Mouse (Mus musculus) spleen, postnatal 14 days (tissue): ENCODE data around the gene Dlgap1.

Source experiments
- DNase-seq, 2 experiments: peaks; one replicate each; pipeline ENCODE4 v3.0.0; 2021 to 2022; ENCODE audit warnings: low spot score in 2 of 2

Dlgap1 gene

DNA sequence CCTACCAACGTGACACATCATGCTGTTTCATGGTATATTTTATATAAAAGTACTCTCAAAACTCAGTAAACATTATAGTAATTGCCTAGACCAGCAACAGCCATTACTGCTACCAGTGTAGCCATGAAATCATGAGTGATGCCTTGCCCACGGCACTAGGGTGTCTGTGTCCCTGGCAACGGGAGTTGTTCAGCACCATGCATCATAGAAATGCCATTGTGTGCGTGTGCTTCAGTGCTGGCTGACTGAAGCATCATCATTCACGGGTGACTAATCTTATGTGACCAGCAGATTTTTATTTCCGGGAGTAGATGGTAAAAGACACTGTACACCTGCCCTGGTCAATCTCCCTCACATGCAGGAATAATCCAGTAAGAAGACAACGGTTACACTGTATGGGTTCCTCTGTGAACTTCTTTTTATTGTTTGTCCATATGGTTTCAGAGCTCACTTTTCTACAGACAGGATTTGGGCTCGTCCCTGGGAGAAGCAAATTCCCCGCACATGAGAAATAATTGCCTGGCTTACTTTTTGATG is 203.7 kb downstream of the Dlgap1 start:
- no peak for DNase-seq

DNA sequence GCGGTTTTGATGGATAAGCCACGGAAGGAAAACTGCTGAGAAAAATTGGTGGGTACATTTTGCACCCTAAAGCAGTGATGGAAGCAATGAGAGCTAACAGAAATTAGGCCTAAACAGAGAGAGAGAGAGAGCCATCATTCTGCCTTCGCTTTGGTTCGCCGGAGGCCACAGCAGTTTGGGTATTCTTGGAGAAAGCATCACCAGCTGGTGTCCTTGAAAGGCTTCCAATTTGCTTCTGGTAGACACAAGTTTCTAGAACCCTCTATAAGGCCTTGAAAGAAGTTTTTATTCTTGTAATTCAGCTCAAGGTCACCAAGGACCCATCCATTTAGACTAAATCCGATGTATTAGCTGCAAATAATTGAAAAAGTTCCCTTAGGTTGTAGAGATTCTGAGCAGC is 205.0 kb downstream of the Dlgap1 start:
- DNase-seq, result no peak

DNA sequence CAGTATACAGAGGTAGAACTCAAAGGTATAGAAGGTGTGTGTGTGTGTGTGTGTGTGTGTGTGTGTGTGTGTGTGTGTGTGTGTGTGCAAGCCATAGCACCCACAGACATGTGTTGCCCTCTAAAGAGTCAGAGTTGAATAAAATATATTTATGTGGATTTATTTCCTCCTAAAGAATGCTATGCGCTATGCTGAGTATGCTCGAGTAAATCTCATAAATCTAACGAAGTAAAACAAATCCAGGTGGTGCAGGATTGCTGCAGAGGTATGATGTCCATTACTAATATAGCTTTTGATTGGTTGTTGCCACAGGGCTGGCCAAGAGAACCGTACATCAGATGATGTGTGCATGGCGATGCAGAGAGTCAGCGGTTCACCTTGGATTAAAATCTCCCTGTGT is 222.4 kb downstream of the Dlgap1 start:
- no peak for DNase-seq

- DNase-seq, result no peak
Measured at GRCm38 (mm10) chr17:70222891-70223290, 254.0 kb downstream of the Dlgap1 start.

DNA sequence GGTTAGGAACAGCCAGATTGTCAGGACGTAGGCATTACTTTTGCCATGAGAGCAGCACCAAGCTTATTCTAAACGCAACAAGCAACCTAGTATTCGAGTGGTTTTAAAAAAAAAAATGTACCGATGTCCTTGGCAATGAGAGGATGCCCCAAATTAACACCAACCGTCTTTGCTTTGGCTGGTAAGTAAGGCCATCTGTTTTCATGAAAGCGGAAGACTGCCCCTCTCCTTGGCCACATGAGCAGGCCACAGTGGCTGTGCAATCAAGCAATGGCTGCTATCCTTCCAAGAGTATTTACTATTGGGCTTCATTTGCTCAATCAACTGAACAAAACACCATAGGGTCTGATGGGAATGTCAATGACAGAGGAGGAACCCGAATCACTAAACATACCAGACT is 278.5 kb downstream of the Dlgap1 start:
- DNase-seq, result no peak

- DNase-seq, result no peak
Measured at GRCm38 (mm10) chr17:70248250-70248649, 279.4 kb downstream of the Dlgap1 start.

GRCm38 (mm10) chr17:70252476-70252875 is 283.6 kb downstream of the Dlgap1 start:
- no peak for DNase-seq

DNA sequence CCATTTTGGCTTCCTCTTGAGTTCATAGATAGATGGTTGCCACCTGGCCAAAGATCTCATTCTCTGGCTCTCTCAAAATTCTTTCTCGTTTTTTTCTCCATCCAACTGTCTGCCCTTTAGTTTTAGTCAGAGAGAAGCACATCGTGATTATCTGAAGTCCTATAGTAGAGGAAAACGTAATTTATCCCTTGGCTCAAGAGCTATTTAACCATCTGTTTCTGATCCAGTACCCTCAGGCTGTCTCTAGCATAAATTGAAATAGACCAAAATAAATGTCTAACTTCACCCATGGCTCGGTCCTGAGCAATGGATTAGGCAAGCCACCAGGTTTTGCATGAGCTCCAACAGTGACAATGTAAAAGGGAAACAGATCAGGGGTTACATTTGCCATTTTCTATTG is 287.5 kb downstream of the Dlgap1 start:
- DNase-seq, result no peak

DNA sequence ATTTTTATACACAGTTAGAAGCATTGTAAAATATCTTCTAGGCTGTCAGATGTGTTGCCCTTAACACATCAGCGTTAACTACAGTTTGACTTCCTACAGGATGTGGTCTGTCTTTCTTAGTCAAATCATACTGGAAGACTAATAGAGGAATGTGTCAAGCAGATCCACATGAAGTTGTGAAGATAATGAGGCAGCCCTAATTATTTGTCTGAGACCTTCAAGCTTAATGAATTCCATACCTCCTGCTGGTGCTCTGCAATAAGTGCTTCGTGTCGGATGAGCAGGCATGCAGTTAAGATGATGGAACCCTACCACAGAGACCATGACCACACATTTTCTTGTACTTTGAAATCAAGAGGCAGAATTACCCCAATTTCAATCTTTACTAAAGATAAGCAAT is 294.3 kb downstream of the Dlgap1 start:
- DNase-seq, result no peak

- DNase-seq, result no peak
Measured at GRCm38 (mm10) chr17:70272125-70272524, 303.3 kb downstream of the Dlgap1 start.

DNA sequence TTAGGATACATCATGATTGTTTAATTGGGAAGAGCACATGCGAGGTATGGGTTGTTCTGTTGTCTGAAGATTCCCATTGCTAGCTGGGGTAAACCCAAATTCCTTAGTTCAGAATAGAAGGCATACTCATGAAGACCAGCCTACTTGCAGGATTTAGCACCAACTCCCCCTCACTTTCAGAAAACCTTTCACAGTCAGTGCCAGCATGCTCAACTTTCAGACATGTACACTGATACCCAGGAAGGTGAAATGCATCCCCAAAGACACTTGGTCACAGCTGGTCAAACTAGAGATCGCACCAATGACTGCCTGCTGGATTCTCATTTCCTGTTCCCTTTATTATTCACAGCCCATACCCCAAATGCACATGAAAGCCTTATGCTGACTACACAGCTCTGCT is 318.8 kb downstream of the Dlgap1 start:
- no peak for DNase-seq

DNA sequence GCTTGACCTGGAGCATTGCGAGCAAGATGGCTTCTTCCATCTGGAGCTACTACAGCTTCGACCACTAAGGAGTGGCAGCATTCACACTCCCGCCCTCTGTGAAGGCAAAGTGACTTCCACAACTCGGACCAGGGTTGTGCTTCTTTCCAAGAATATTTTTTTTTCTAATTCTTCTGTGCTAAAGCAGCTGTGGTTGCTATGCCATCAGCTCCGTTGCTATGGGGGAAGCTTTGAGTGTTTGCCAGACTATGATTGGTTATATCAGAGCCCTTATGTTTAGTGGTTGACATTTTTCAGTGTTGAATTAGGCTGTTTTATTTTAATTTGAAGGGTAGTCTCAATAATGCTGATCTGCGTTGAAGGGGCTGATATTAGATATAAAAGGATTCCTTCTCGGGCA is 325.2 kb downstream of the Dlgap1 start:
- no peak for DNase-seq

- DNase-seq, result no peak
Measured at GRCm38 (mm10) chr17:70301941-70302478, 333.1 kb downstream of the Dlgap1 start.

DNA sequence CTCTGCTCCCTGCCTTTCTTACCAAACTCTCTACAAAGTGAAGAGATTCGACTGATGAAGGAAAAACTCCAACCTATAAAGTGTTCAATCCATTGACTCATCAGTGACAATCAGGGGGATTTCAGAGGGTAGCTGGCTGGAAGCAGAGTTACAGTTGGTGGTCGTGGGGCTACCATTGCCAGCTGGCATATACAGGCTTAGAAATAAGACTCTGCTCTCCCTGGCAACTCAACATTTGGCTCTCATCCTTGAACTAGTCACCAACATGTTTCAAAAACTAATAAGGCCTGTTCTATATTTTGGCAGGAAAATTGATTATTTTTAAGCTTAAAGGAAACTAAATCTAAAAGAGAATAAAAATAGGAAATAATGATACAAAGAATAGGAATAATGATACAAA is 333.8 kb downstream of the Dlgap1 start:
- no peak for DNase-seq

GRCm38 (mm10) chr17:70305021-70305420 is 336.1 kb downstream of the Dlgap1 start:
- no peak for DNase-seq

DNA sequence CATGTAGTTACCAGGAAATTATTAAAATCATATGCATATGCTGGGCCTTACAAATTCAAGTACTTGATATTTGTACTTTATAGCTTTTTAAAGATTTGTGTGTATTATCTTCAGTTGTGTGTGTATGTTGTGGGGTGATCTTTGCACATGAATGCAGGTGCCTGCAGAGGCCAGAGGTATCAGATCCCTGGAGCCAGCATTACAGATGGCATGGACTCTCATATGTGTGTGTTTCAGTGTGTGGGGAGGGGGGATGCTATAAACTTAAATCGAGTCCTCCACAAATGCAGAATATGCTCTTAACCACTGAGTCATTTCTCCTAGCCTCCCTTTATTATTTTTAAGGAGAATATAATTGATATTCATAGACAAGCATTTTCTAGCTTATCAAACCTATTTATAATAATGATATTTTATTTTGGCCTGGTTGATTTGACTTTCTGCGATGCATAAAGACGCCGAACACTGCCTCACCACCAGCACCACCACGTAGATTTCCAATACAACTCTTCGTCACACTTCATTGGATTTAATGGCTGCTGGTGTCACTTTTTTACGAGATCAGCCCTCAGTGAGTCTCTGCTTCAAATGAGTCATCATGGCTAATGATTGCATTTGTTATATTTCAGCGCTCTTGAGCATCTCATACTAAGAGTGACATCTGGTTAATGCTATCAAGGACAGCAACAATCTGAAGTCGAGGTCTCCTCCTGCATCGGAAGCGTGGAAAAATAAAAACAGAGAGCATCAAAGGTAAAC is 338.7 kb downstream of the Dlgap1 start:
- no peak for DNase-seq

DNA sequence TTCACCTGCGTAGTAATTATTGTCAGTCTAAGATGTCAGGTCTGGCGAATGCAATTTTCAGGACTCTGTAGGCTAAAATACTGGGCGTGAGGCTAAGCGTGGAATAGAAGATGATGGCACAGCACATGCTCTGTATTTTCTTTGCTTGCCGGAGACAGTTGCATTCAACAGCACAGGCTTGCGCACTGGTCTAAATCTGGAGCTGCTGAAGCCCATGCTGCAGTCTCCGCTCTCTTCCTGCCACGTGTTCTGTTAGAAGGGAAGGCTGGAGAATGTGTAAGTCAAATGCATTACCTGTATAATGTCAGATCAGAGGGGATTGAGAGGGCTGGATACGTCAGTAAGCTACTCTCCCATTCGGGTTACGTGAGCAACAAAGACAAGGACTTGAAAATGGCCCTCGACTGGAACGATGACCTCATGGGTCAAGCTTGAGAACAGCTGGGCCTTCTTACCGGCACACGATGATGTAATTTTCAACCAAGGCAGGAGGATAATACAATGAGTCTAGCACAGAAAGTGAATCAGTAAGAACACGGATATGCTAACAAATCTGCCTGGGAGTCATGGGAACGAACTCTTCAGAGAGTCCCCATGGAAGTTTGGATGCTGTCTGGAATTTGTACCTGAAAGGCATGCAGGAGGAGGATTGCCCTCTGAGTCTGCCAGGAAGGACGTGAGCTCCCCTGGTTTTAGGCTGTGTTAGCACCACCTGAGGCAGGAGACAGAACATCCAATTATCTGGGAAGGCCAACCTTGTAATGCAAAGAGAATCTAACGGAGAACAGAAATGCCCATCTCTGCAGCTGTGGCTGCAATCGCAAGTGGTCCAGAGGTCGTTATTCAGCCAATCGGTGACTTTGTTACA is 339.7 kb downstream of the Dlgap1 start:
- DNase-seq, result no peak

GRCm38 (mm10) chr17:70316327-70316726 is 347.5 kb downstream of the Dlgap1 start:
- no peak for DNase-seq

DNA sequence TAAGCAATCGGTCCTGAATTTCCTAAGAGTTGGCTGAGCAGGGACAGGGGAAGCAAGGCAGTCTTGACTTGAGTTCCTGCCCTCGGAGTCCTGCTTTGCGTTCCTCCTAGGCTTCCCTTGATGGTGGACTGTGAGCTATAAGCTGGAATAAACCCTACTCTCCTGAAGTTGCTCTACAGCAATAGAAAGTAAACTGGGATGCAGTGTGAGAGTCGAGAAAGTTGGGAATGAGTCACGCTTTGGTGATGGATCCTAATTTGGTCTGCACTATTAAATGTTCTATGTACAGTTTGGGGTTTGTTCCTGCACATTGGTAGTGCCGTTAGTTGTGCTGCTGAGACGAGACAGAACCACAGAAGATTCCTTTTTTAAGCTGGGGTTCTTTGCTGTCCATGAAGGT is 348.9 kb downstream of the Dlgap1 start:
- no peak for DNase-seq

DNA sequence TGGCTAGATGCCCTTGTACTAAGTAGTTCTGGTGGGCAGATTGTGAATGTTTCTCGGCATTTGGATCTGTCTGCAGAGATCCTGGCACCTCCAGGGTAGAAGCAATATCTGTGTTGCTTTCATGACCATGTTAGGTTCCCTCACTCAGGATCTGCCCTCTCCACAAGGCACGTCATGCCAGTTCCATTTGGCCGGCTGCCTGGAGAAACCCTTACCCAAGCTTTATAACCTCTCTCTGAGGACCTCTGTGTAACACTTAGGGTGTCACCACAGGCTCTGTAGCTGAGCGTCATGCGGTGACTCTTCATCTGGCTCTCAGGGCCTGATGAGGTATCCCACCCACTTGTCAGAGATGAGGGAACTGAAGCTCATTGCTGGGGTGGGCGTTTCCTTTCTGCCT is 353.1 kb downstream of the Dlgap1 start:
- no peak for DNase-seq

DNA sequence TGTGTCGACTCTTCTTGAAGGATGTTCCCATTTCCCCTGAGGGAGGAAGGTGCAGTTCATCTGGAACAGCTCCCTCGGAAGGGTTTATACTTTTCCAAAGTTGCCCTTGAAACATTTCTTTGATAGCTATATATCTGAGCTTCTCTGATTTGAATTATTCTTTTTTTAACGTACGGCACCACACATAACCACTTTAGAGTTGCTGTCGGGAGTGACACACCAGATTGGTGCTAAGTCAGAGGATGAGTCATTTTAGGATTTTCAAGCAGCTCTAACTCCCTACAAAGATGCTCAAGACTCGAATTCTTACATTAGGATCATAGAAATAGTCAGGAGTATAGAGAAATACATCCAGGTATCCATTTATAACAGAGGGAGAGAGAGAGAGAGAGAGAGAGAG is 364.6 kb downstream of the Dlgap1 start:
- DNase-seq, result no peak

GRCm38 (mm10) chr17:70334171-70334570 is 365.3 kb downstream of the Dlgap1 start:
- DNase-seq, result no peak

DNA sequence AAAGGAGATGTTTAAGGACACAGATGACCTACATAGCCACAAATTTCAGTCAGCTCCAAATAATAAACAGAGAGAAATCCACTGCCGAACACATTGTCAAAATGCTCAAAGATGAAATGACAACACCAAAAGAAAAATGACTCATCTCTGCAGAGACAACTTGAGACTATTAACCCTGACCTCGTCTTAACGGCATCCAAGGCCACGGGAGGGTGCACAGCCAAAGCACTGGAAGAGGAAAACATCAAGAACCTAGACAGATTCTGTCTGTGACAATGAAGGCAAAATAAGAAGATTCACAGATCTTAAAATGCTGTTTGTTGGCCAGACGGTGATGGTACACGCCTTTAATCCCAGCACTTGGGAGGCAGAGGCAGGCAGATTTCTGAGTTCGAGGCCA is 370.9 kb downstream of the Dlgap1 start:
- DNase-seq, result no peak
